Mouse (Mus musculus) effector memory CD4-positive, alpha-beta T cell, adult 5 months (primary cell): ENCODE data around the gene Gm11985. TPM values are rescaled to one million over a fixed set of nuclear protein-coding genes. Genes with fewer than 3 reads are reported as not detected.

ENCODE experiments used
- polyA plus RNA-seq: library from polyadenylated mRNA; unstranded; fragments of 100-300 nt; shearing (Covaris generic); gene quantifications from one replicate; pipeline ENCODE4 v1.2.1, GENCODE M21; 2017

Gm11985 gene
- not detected for polyA plus RNA-seq

DNA sequence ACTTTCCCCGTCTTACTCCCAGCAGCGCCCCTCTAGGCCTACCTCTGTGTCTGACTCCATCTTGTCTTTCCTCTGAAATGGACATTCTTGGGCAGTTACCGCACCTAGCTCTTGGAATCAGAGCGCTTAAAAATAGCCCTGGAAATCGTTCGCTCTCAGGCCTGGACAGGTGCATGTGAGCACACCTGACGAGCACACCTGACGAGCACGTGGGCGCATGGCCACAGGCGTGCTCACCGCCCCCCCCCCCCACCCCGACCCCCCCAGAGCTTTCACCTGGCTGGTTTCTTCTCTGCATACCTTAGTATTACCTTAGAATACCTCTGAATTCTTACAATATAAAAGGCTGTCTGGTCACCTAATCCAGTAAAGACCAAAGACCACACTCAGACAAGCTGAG, at the start of gene Gm11985:
TSS of gene Gm11985 (minus strand) at position 101 of the 400 bp plus-strand sequence.

DNA sequence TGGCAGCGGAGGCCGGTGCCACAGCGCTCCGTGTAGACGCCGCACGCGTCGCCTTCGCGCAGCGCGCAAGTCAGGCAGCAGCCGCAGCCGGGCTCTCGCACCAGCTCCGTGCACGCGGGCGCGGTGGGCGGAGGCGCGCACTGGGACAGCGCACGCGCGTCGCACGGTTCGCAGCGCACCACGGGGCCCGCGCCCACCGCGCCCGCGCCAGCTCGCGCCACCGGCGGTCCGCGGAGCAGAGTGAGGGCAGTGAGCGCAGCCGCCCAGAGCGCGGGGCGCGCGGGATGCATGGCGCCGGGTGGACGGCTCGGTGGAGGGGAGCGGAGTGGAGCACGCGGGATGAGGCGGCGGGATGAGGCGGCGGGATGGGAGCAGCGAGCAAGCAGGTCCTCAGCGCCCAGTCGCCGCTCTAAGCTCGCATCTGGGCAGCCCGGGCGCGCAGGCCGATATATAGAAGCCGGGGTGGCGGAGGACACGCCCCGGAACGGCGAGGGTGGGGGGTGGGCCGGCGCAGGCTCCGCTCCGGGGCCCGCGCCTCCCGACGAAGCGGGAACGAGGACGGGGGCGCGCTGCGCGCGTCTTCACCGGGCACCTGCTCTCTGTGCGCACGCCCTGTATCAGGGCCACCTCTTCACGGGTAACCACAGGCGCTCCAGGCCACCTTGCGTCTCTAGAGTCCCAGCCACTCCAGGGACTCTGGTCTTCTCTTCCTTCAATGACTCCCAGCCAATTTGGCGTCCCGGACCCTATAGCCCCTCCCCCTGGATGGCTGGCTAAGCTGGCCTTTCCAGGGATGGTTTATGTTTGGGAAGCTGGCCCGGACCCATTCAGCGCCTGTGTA, 25.4 kb upstream of the Gm11985 start, which contains the start of gene Igfbp3:
TSS of gene Igfbp3 (minus strand) at position 423 of the 841 bp plus-strand sequence.

DNA sequence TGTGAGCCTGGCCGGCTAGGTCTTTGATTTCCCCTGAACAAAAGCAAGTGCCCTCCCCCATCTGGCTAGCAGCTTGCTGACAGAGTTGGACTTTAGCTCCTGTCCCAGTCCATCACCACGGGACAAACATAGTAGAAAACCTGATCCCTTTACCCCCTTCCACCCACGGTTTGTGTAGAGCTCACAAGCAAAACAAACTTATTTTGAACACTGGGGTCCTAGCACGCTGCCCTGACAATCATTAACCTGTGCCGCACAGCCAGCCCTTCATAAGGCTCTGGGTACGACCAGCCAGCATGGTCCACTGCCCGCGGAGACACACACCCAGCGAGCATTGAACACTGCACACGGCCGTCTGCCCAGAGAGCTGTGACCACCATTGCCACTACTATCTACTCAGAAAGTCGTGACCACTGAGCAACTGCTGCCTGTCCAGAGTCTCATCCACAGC, 9.1 kb upstream of the Gm11985 start, which contains the start of gene Igfbp1:
TSS of gene Igfbp1 (plus strand) at position 292 of the 451 bp plus-strand sequence.

Other genes with a start within 250 kb of the Gm11985 start
- 0.11 TPM for gene Adcy1, start 125.1 kb downstream of the Gm11985 start, polyA plus RNA-seq
- gene Igfbp1, start 9.2 kb upstream of the Gm11985 start, polyA plus RNA-seq: not detected
- not detected for gene Igfbp3, start 25.4 kb upstream of the Gm11985 start, polyA plus RNA-seq